Comparison of ENCODE assay signal across 8 mouse cellular contexts in genomic region chr4:114907951-114908828, GRCm38 (mm10). TPM values are rescaled to one million over a fixed set of nuclear protein-coding genes. Genes with fewer than 3 reads are reported as not detected.
DNase-seq lines count a peak whose midpoint lies in the region; ATAC-seq lines count a peak whose summit lies in the region.

No protein-coding gene starts in this region.

- peak overlapping the region; percentile 92 for H3K27ac ChIP-seq in embryonic facial prominence, embryonic 10.5 days (replicated peaks)
- no peak overlapping the region for H3K27ac ChIP-seq in neural tube, embryonic 13.5 days (replicated peaks)

- no peaks in the 10 kb centered on the region; the same call in 1 of the 2 replicates for H3K36me3 ChIP-seq in embryonic facial prominence, embryonic 10.5 days (replicated peaks)
- H3K36me3 ChIP-seq in neural tube, embryonic 13.5 days, result no peaks in the 10 kb centered on the region

- H3K4me3 ChIP-seq in embryonic facial prominence, embryonic 10.5 days, result peak overlapping the region; percentile 75
- H3K4me3 ChIP-seq in neural tube, embryonic 13.5 days, result peak overlapping the region; percentile 42

- H3K27me3 ChIP-seq in embryonic facial prominence, embryonic 10.5 days (replicated peaks; ENCODE audit: low read depth, poor library complexity, severe bottlenecking), result peaks cover 100% of the 10 kb centered on the region
- H3K27me3 ChIP-seq in neural tube, embryonic 13.5 days, result peaks cover 100% of the 10 kb centered on the region

- under 1% methylated on average over 103 of the region's 103 CpGs for WGBS in embryonic facial prominence, embryonic 10.5 days
- WGBS in neural tube, embryonic 13.5 days, result under 1% methylated on average over 95 of the region's 103 CpGs

- DNase-seq in urinary bladder, adult 2 months (ENCODE audit: low spot score), result peak; percentile 46
- no peak for DNase-seq in urinary bladder, postnatal 36 days (ENCODE audit: low spot score in 2 of 2)
- peak; percentile 72 for DNase-seq in embryonic facial prominence, embryonic 10.5 days (ENCODE audit: low spot score)
- peak; percentile 39 to 54 for DNase-seq in heart, postnatal 14 days
- peak; percentile 20 for DNase-seq in liver
- DNase-seq in yolk sac, embryonic 10.5 days (ENCODE audit: low spot score), result peak; percentile 52
- no peak for DNase-seq in layer of hippocampus, postnatal 14 days (ENCODE audit: low spot score in 2 of 2)

- peak overlapping the region; percentile 60 for H3K9ac ChIP-seq in neural tube, embryonic 13.5 days

- peak overlapping the region; percentile 61 for H3K4me2 ChIP-seq in neural tube, embryonic 13.5 days

- intact Hi-C loops in heart, postnatal 14 days (cut with DNase I), result loop anchor here (2.0 to 5.0 kb wide), 3 partner anchors 74 to 241 kb away; partner anchors contain the start of gene Tal1

- H3K9me3 ChIP-seq in embryonic facial prominence, embryonic 10.5 days, result no peaks in the 10 kb centered on the region
- H3K9me3 ChIP-seq in neural tube, embryonic 13.5 days, result no peaks in the 10 kb centered on the region; the same call in 1 of the 2 replicates

- peak; percentile 21 for ATAC-seq in neural tube, embryonic 13.5 days (ENCODE audit: low read depth)

- peaks cover 80% of the 10 kb centered on the region for H3K4me1 ChIP-seq in embryonic facial prominence, embryonic 10.5 days
- H3K4me1 ChIP-seq in neural tube, embryonic 13.5 days (replicated peaks), result peaks cover 29% of the 10 kb centered on the region

RNA-seq across cellular contexts. Expression of gene Foxd2, which starts 0.5 kb away (rescaled TPM):
- polyA plus RNA-seq in urinary bladder, adult 2 months (2012; rRNA removed), result 0.66 and 0.97 TPM in 2 replicates
- polyA plus RNA-seq in embryonic facial prominence, embryonic 10.5 days (2016; fragmentation: Nextera tagmentation; extraction: Ambion mirVana), result 4.6 and 4.8 TPM in 2 replicates
- under 1 TPM; 0.38 to 0.39 TPM for total RNA-seq in heart, postnatal 14 days (2021)
- 0.50 and 0.62 TPM in 2 replicates for polyA plus RNA-seq in neural tube, embryonic 13.5 days (2015; fragmentation: Nextera tagmentation; extraction: Ambion mirVana)
- under 1 TPM in 1 of 2 experiments, not detected in 1; 0.12 TPM for total RNA-seq in layer of hippocampus, postnatal 14 days (2021)

RNA-seq across cellular contexts. Expression of gene Foxe3, which starts 17.6 kb away (rescaled TPM):
- polyA plus RNA-seq in urinary bladder, adult 2 months (2012; rRNA removed), result not detected in 2 replicates
- 1.0 and 1.5 TPM in 2 replicates for polyA plus RNA-seq in embryonic facial prominence, embryonic 10.5 days (2016; fragmentation: Nextera tagmentation; extraction: Ambion mirVana)
- not detected for total RNA-seq in heart, postnatal 14 days (2021)
- not detected in 2 replicates for polyA plus RNA-seq in neural tube, embryonic 13.5 days (2015; fragmentation: Nextera tagmentation; extraction: Ambion mirVana)
- not detected for total RNA-seq in layer of hippocampus, postnatal 14 days (2021)

Comparison
In these comparisons a context has a peak if more than half of its experiments do, and no peak if none do; other contexts are left out.
1. DNase-seq: peak in urinary bladder, adult 2 months (single experiment), embryonic facial prominence, embryonic 10.5 days (single experiment), heart, postnatal 14 days (2 of 2), liver (single experiment) and yolk sac, embryonic 10.5 days (single experiment); none in urinary bladder, postnatal 36 days (0 of 2) and layer of hippocampus, postnatal 14 days (0 of 2).